Mouse (Mus musculus): ENCODE results near the gene Spatc1l.

DNA sequence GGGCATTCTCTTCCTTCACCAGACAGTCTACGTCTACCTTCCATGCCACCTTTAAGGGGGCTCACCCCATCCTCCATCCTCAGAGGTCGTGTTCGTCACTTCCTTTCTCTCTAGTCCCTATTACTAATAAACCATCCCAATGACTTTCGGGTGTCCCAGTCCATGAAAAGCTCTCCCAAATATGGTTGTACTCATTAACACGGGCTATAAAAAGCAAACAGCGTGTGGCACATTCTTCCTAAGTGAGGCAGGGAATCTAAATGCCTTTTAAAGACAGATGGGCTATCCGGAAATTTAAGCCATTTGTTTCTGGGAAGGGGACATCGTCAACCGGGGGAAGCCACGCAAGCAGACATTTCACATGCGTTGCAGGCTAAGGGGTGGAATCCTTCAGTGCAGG lies 28.1 kb downstream of the Spatc1l start:
- TF ChIP-seq CTCF (conservative IDR thresholded peaks at IDR 0.05; ENCODE audit: low read length) (no peak), NANOG (IDR thresholded peaks at IDR 0.05; ENCODE audit: borderline replicate concordance, low read length) (no peak)

Measured in E14TG2a.4 (cell line).